In genomic region chr10:59911091-59911490, GRCm38 (mm10) we compare ENCODE assay signal across 7 mouse cellular contexts. TPM values are rescaled to one million over a fixed set of nuclear protein-coding genes. Genes with fewer than 3 reads are reported as not detected.
DNase-seq lines count a peak whose midpoint lies in the region; ATAC-seq and TF ChIP-seq lines count a peak whose summit lies in the region.

No protein-coding gene starts in this region.

- TF ChIP-seq CTCF in lung, adult 2 months (IDR thresholded peaks at IDR 0.05; ENCODE audit: insufficient read depth, low read length): no peak

- peaks cover 50% of the 10 kb centered on the region for H3K4me1 ChIP-seq in lung, embryonic 16.5 days (replicated peaks; ENCODE audit: control insufficient read depth, insufficient read depth, low read length)
- H3K4me1 ChIP-seq in lung, adult 2 months (ENCODE audit: control insufficient read depth, insufficient read depth, low read length): peaks cover 26% of the 10 kb centered on the region
- peaks cover 52% of the 10 kb centered on the region for H3K4me1 ChIP-seq in forebrain, embryonic 13.5 days
- H3K4me1 ChIP-seq in liver, embryonic 15.5 days (replicated peaks): peaks cover 51% of the 10 kb centered on the region

- DNase-seq in lung, adult 2 months: no peak
- DNase-seq in thymus, postnatal 0 days (ENCODE audit: low spot score): peak; percentile 84
- DNase-seq in right cerebral cortex, postnatal 36 days (ENCODE audit: low spot score in 2 of 2): no peak
- DNase-seq in adrenal gland, postnatal 10 days: no peak

- H3K4me2 ChIP-seq in lung, embryonic 16.5 days (ENCODE audit: low read depth, low read length): peak overlapping the region; percentile 44
- peak overlapping the region; percentile 44 for H3K4me2 ChIP-seq in forebrain, embryonic 13.5 days
- H3K4me2 ChIP-seq in liver, embryonic 15.5 days: peak overlapping the region; percentile 38

- peak overlapping the region; percentile 57 for H3K9ac ChIP-seq in lung, embryonic 16.5 days (ENCODE audit: low read length)
- no peak overlapping the region for H3K9ac ChIP-seq in forebrain, embryonic 13.5 days
- H3K9ac ChIP-seq in liver, embryonic 15.5 days: no peak overlapping the region

- H3K27ac ChIP-seq in lung, embryonic 16.5 days (ENCODE audit: low read length): peak overlapping the region; percentile 61
- no peak overlapping the region for H3K27ac ChIP-seq in forebrain, embryonic 13.5 days
- no peak overlapping the region for H3K27ac ChIP-seq in liver, embryonic 15.5 days (replicated peaks)

- H3K27me3 ChIP-seq in lung, embryonic 16.5 days (ENCODE audit: control insufficient read depth, insufficient read depth, low read depth, low read length): no peaks in the 10 kb centered on the region
- H3K27me3 ChIP-seq in forebrain, embryonic 13.5 days: no peaks in the 10 kb centered on the region
- peaks cover 47% of the 10 kb centered on the region for H3K27me3 ChIP-seq in liver, embryonic 15.5 days

- 32% methylated on average over 6 of the region's 6 CpGs for WGBS in lung, embryonic 16.5 days
- 41% methylated on average over 6 of the region's 6 CpGs for WGBS in lung, adult 2 months
- 36% methylated on average over 6 of the region's 6 CpGs for WGBS in forebrain, embryonic 13.5 days
- 39% methylated on average over 6 of the region's 6 CpGs for WGBS in liver, embryonic 15.5 days (ENCODE audit: insufficient replicate concordance)

- no peaks in the 10 kb centered on the region for H3K36me3 ChIP-seq in lung, embryonic 16.5 days (ENCODE audit: control insufficient read depth, insufficient read depth, low read length)
- no peaks in the 10 kb centered on the region for H3K36me3 ChIP-seq in forebrain, embryonic 13.5 days (ENCODE audit: poor library complexity, severe bottlenecking)
- no peaks in the 10 kb centered on the region for H3K36me3 ChIP-seq in liver, embryonic 15.5 days (replicated peaks)

- TF ChIP-seq POLR2A in lung, adult 2 months (IDR thresholded peaks at IDR 0.05; ENCODE audit: borderline replicate concordance, extremely low read depth, low read depth, low read length): no peak

- ATAC-seq in lung, embryonic 16.5 days (ENCODE audit: low read depth): no peak
- ATAC-seq in forebrain, embryonic 13.5 days: no peak
- ATAC-seq in liver, embryonic 15.5 days (ENCODE audit: insufficient read depth): no peak

- H3K9me3 ChIP-seq in lung, embryonic 16.5 days (ENCODE audit: control insufficient read depth, low read length): no peaks in the 10 kb centered on the region
- no peaks in the 10 kb centered on the region for H3K9me3 ChIP-seq in forebrain, embryonic 13.5 days (replicated peaks)
- no peaks in the 10 kb centered on the region for H3K9me3 ChIP-seq in liver, embryonic 15.5 days (replicated peaks)

- H3K4me3 ChIP-seq in lung, embryonic 16.5 days (ENCODE audit: low read length): peak overlapping the region; percentile 22; the same call in 1 of the 2 replicates
- no peak overlapping the region for H3K4me3 ChIP-seq in lung, adult 2 months (replicated peaks; ENCODE audit: extremely low read depth, low read depth, low read length)
- H3K4me3 ChIP-seq in forebrain, embryonic 13.5 days: no peak overlapping the region
- H3K4me3 ChIP-seq in liver, embryonic 15.5 days (replicated peaks): 0 out of 2 replicates have a peak overlapping the region, but pooled peaks have one; percentile 17

RNA-seq across cellular contexts. Expression of gene Dnajb12, which starts 31.7 kb away (rescaled TPM):
- polyA plus RNA-seq in lung, embryonic 16.5 days (2015; fragmentation: Nextera tagmentation; extraction: Ambion mirVana): 24.2 and 27.1 TPM in 2 replicates
- polyA plus RNA-seq in lung, adult 2 months (2012; rRNA removed): 49.5 and 57.2 TPM in 2 replicates
- polyA plus RNA-seq in forebrain, embryonic 13.5 days (2015; fragmentation: Nextera tagmentation; extraction: Ambion mirVana): 16.9 and 18.4 TPM in 2 replicates
- 14.3 and 15.0 TPM in 2 replicates for polyA plus RNA-seq in liver, embryonic 15.5 days (2015; fragmentation: Nextera tagmentation; extraction: Ambion mirVana)
- 13.5 and 14.6 TPM in 2 replicates for polyA plus RNA-seq in thymus, postnatal 0 days (2015; fragmentation: Nextera tagmentation; extraction: Ambion mirVana)
- total RNA-seq in adrenal gland, postnatal 10 days (2021): 10 to 100 TPM; 45.4 to 52.7 TPM

RNA-seq across cellular contexts. Expression of gene Ddit4, which starts 40.5 kb away (rescaled TPM):
- polyA plus RNA-seq in lung, embryonic 16.5 days (2015; fragmentation: Nextera tagmentation; extraction: Ambion mirVana): 36.3 and 39.3 TPM in 2 replicates
- polyA plus RNA-seq in lung, adult 2 months (2012; rRNA removed): 32.6 and 53.4 TPM in 2 replicates
- polyA plus RNA-seq in forebrain, embryonic 13.5 days (2015; fragmentation: Nextera tagmentation; extraction: Ambion mirVana): 69.3 and 71.3 TPM in 2 replicates
- 5.6 and 6.6 TPM in 2 replicates for polyA plus RNA-seq in liver, embryonic 15.5 days (2015; fragmentation: Nextera tagmentation; extraction: Ambion mirVana)
- 50.6 and 54.7 TPM in 2 replicates for polyA plus RNA-seq in thymus, postnatal 0 days (2015; fragmentation: Nextera tagmentation; extraction: Ambion mirVana)
- 100 to 1,000 TPM in 1 of 2 experiments, 10 to 100 TPM in 1; 46.2 to 129 TPM for total RNA-seq in adrenal gland, postnatal 10 days (2021)

Comparison
In these comparisons a context has a peak if more than half of its experiments do, and no peak if none do; other contexts are left out.
1. H3K4me3 ChIP-seq: peak in lung, embryonic 16.5 days (single experiment) and liver, embryonic 15.5 days (single experiment); none in lung, adult 2 months (single experiment) and forebrain, embryonic 13.5 days (single experiment).
2. Peak in every context shown above with its lines, with median percentiles within 50 percentile points of each other: H3K4me2 ChIP-seq.